Mouse (Mus musculus): ENCODE data around the gene Mapk7.

- no peak for TF ChIP-seq POLR2A (IDR thresholded peaks at IDR 0.05; ENCODE audit: control insufficient read depth, extremely low read depth, insufficient read depth, low read length, poor library complexity)
- TF ChIP-seq CTCF (IDR thresholded peaks at IDR 0.05; ENCODE audit: borderline replicate concordance, control insufficient read depth, extremely low read depth, insufficient read depth, low read length, poor library complexity): no peak
Measured at GRCm38 (mm10) chr11:61464071-61464470, 30.1 kb downstream of the Mapk7 start.

All from thymus, adult 2 months (tissue).